Mouse (Mus musculus): ENCODE measurements at regions not wholly inside any gene's neighbourhood (a gene's known extent, or its start where the extent isn't known, plus 50 kb on each side); places are given as distances from the start of the nearest gene placed in this dataset.

DNA sequence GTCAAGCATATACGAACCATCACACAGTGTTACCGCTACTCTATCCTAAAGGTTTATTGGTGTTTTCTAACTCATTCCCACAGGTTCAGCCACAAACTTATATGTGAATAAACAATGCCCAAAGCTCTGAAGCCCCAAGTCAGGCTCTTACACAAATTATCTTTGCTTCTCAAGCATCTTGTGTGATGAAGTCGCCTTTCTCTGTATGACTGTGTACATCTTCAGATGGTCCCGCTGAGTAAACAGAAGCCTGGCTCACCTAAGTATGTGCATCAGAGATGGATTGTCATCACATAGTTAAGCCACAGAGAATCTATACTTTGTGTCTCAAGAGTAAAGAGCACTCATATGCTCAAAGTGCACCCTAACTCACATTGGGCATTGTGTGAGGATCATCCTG, 462.3 kb upstream of the Adamts16 start:
- Histone ChIP-seq H3K9me3 (replicated peaks; ENCODE audit: control insufficient read depth, low read length) (no peaks in the 10 kb centered on the region), H3K9ac (ENCODE audit: low read depth, low read length) (no peak overlapping the region), H3K27me3 (ENCODE audit: control insufficient read depth, insufficient read depth, low read depth, low read length) (no peaks in the 10 kb centered on the region), H3K4me2 (ENCODE audit: low read depth, low read length) (no peak overlapping the region), H3K27ac (ENCODE audit: low read length) (no peak overlapping the region), H3K4me3 (ENCODE audit: low read depth, low read length) (no peak overlapping the region), H3K36me3 (ENCODE audit: control insufficient read depth, insufficient read depth) (no peaks in the 10 kb centered on the region), H3K4me1 (ENCODE audit: control insufficient read depth, low read depth, low read length) (no peaks in the 10 kb centered on the region)
- ATAC-seq (ENCODE audit: low read depth), result no peak
- WGBS (ENCODE audit: insufficient replicate concordance), result 72% methylated on average over 4 of the region's 4 CpGs

DNA sequence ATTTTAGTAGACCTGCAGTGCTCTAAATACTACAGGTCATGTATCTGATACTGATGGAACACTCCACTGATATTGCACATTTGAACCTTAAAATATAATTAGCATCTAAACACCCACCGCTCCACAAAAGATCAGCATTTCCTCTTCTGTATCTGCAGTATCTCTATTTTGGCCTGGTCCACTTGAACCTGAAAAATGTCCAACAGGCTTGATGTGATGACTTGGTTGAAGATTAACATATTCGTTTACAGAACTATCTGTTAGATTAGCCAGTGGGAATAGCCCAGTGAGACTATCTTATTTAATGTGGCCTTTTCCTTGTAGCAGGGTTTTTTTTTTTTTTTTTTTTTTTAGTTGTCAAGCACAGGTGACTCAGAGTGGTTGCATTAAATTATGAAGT, 434.4 kb upstream of the Adamts16 start:
- WGBS (ENCODE audit: insufficient replicate concordance), result 55% methylated on average over 2 of the region's 2 CpGs
- no peaks in the 10 kb centered on the region for H3K4me1 ChIP-seq (ENCODE audit: control insufficient read depth, low read depth, low read length)
- H3K27me3 ChIP-seq (ENCODE audit: control insufficient read depth, insufficient read depth, low read depth, low read length), result no peaks in the 10 kb centered on the region
- H3K4me3 ChIP-seq (ENCODE audit: low read depth, low read length), result no peak overlapping the region
- no peaks in the 10 kb centered on the region for H3K36me3 ChIP-seq (ENCODE audit: control insufficient read depth, insufficient read depth)
- no peak overlapping the region for H3K9ac ChIP-seq (ENCODE audit: low read depth, low read length)
- H3K27ac ChIP-seq (ENCODE audit: low read length), result no peak overlapping the region
- H3K4me2 ChIP-seq (ENCODE audit: low read depth, low read length), result no peak overlapping the region
- no peak for ATAC-seq (ENCODE audit: low read depth)
- no peaks in the 10 kb centered on the region for H3K9me3 ChIP-seq (replicated peaks; ENCODE audit: control insufficient read depth, low read length)

DNA sequence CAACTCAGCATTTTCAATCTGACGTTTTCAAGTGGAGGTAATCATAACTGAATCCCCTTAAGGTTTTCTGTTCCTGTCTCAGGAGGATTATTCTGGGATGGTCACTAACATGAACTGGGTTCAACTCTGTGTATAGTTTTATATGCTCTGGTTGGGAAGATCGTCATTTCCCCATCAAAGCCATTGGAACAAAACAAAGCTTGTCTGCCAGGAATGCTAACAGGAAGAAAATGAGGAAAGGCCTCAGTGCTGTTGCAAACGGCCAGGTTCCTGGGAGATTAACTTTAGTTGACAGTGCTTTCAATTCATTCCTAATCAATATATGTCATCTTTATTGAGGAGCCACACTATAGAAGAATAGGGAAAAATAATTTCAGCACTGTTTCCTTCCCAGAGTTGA, 432.5 kb upstream of the Adamts16 start:
- no peak for ATAC-seq (ENCODE audit: low read depth)
- WGBS (ENCODE audit: insufficient replicate concordance), result 35% methylated on average over 3 of the region's 3 CpGs

DNA sequence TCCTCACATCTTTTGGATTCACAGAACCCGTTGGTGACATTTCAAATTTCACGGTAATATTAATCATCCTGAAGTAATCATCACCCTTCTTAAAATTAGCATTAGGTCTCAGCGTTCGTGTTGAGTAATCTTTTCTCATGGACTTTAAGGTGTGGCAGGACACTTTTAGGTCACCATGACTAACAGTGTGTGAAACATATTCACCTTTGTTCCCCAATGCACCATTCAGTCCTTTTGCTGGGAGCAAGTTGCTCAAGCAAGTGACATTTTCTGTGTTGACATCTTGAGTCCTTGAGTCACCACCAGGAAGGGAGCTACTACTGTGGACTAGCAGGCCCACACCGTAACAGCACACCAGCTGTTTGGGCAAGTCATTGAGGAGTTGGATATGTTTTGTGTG, 431.9 kb upstream of the Adamts16 start:
- H3K27me3 ChIP-seq (ENCODE audit: control insufficient read depth, insufficient read depth, low read depth, low read length), result no peaks in the 10 kb centered on the region
- ATAC-seq (ENCODE audit: low read depth), result no peak

More for the DNA sequence above, 432.5 kb upstream of the Adamts16 start:
- Histone ChIP-seq H3K4me2 (ENCODE audit: low read depth, low read length) (no peak overlapping the region), H3K36me3 (ENCODE audit: control insufficient read depth, insufficient read depth) (no peaks in the 10 kb centered on the region), H3K27ac (ENCODE audit: low read length) (no peak overlapping the region), H3K4me1 (ENCODE audit: control insufficient read depth, low read depth, low read length) (no peaks in the 10 kb centered on the region), H3K27me3 (ENCODE audit: control insufficient read depth, insufficient read depth, low read depth, low read length) (no peaks in the 10 kb centered on the region), H3K9ac (ENCODE audit: low read depth, low read length) (no peak overlapping the region), H3K9me3 (replicated peaks; ENCODE audit: control insufficient read depth, low read length) (no peaks in the 10 kb centered on the region), H3K4me3 (ENCODE audit: low read depth, low read length) (no peak overlapping the region)

DNA sequence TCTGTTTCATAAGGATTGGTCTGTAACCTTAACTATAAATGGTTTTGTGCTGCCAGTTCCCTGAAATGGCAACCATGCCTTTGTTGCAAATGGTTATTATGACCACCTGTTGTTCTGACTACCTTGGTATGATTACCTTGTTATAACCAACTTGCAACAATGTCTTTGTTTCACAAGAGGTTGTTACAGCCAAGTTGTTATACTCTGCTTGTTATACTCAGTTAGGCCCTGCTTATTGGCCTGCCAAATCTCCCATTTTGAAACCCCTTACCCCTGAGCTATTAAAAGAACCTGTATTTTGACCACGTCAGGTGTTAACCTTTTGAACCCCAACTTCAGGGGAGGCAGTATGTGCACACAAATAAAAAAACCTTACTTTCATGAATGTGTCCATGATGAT, 431.5 kb upstream of the Adamts16 start:
- ATAC-seq (ENCODE audit: low read depth), result no peak
- 29% methylated on average over 1 of the region's 1 CpGs for WGBS (ENCODE audit: insufficient replicate concordance)
- Histone ChIP-seq H3K36me3 (ENCODE audit: control insufficient read depth, insufficient read depth) (no peaks in the 10 kb centered on the region), H3K4me3 (ENCODE audit: low read depth, low read length) (no peak overlapping the region), H3K4me2 (ENCODE audit: low read depth, low read length) (no peak overlapping the region), H3K9me3 (replicated peaks; ENCODE audit: control insufficient read depth, low read length) (no peaks in the 10 kb centered on the region), H3K27ac (ENCODE audit: low read length) (no peak overlapping the region), H3K4me1 (ENCODE audit: control insufficient read depth, low read depth, low read length) (no peaks in the 10 kb centered on the region), H3K27me3 (ENCODE audit: control insufficient read depth, insufficient read depth, low read depth, low read length) (no peaks in the 10 kb centered on the region), H3K9ac (ENCODE audit: low read depth, low read length) (no peak overlapping the region)

More for the DNA sequence above, 431.9 kb upstream of the Adamts16 start:
- no peak overlapping the region for H3K27ac ChIP-seq (ENCODE audit: low read length)
- no peaks in the 10 kb centered on the region for H3K4me1 ChIP-seq (ENCODE audit: control insufficient read depth, low read depth, low read length)
- H3K4me2 ChIP-seq (ENCODE audit: low read depth, low read length), result no peak overlapping the region
- no peak overlapping the region for H3K4me3 ChIP-seq (ENCODE audit: low read depth, low read length)
- H3K36me3 ChIP-seq (ENCODE audit: control insufficient read depth, insufficient read depth), result no peaks in the 10 kb centered on the region
- 73% methylated on average over 5 of the region's 5 CpGs for WGBS (ENCODE audit: insufficient replicate concordance)
- no peak overlapping the region for H3K9ac ChIP-seq (ENCODE audit: low read depth, low read length)
- H3K9me3 ChIP-seq (replicated peaks; ENCODE audit: control insufficient read depth, low read length), result no peaks in the 10 kb centered on the region

DNA sequence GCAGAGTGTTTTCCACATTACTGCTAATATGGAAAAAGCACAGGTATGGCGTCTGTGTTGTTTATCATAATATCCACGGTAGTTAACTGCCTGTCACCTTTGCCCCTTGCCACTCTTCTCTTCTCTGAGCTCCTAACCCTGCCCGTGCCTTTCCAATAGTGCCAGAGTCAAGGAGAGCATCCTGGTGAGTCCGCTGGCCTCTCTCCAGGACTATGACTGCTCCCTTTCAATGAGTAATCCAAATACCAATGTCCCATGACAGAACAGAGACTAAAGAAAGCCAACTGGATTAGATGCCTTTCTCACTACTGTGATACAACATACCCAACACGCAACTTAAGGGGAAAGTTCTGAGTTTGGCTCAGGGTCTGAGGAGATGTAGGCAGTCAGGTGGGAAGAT, 430.8 kb upstream of the Adamts16 start:
- Histone ChIP-seq H3K4me3 (ENCODE audit: low read depth, low read length) (no peak overlapping the region), H3K9ac (ENCODE audit: low read depth, low read length) (no peak overlapping the region), H3K4me1 (ENCODE audit: control insufficient read depth, low read depth, low read length) (no peaks in the 10 kb centered on the region), H3K36me3 (ENCODE audit: control insufficient read depth, insufficient read depth) (no peaks in the 10 kb centered on the region), H3K9me3 (replicated peaks; ENCODE audit: control insufficient read depth, low read length) (no peaks in the 10 kb centered on the region), H3K27ac (ENCODE audit: low read length) (no peak overlapping the region), H3K27me3 (ENCODE audit: control insufficient read depth, insufficient read depth, low read depth, low read length) (no peaks in the 10 kb centered on the region), H3K4me2 (ENCODE audit: low read depth, low read length) (no peak overlapping the region)
- no peak for ATAC-seq (ENCODE audit: low read depth)
- WGBS (ENCODE audit: insufficient replicate concordance), result 47% methylated on average over 5 of the region's 5 CpGs

DNA sequence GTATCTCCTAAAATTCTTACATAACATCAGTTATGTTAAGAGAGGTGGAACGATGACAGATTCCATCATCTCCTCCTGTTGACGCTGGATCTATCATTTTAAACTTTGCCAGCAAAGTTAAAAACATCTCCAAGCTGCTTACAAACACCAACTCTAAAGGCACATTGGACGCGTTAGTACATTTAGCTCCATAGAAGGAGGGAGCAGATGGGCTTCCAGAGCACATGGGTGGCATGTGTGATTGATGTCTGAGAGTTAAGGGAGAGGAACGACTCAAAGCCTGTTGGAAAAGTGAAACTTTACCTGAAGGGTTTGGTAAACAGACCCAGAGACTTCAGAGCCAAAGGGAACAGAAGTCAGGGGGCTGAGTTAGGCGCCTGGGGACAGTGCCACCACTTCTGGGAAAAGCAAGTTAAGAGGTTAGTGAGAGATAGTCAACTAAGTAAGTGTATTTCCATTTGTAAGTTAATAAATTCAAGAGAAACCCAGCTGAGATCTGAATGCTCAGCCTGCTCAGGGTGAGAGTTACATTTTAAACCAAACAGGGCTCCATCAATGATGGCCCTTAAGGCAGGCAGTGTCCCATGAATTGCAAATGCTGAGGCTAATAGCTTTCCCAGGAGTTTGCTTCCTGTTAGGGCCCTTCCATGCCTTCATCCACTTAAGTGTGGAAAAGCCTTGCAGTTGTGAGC, 430.3 kb upstream of the Adamts16 start:
- no peak for ATAC-seq (ENCODE audit: low read depth)
- Histone ChIP-seq H3K9ac (ENCODE audit: low read depth, low read length) (no peak overlapping the region), H3K4me1 (ENCODE audit: control insufficient read depth, low read depth, low read length) (no peaks in the 10 kb centered on the region), H3K9me3 (replicated peaks; ENCODE audit: control insufficient read depth, low read length) (no peaks in the 10 kb centered on the region), H3K27me3 (ENCODE audit: control insufficient read depth, insufficient read depth, low read depth, low read length) (no peaks in the 10 kb centered on the region), H3K27ac (ENCODE audit: low read length) (no peak overlapping the region), H3K36me3 (ENCODE audit: control insufficient read depth, insufficient read depth) (no peaks in the 10 kb centered on the region), H3K4me3 (ENCODE audit: low read depth, low read length) (no peak overlapping the region), H3K4me2 (ENCODE audit: low read depth, low read length) (no peak overlapping the region)
- 51% methylated on average over 6 of the region's 6 CpGs for WGBS (ENCODE audit: insufficient replicate concordance)

DNA sequence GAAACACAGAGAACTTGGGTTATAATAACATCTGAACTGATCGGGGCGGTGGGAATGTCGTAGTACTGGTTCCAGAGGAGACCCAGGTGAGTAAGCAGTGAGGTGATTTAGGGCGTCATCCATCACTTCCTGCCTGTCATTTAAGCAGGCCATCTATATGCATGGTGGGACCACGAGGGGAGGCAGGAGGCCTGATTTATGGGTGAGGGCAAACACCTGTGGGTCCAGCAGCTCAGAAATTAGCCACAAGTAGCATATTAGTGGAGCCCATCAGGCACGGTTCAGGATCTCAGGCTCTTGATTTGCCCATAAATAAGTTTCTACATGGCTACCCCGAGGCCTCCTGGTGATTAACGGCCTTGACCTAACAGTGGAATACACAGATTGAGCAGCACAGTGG, 428.8 kb upstream of the Adamts16 start:
- WGBS (ENCODE audit: insufficient replicate concordance), result 61% methylated on average over 8 of the region's 8 CpGs
- no peak overlapping the region for H3K4me2 ChIP-seq (ENCODE audit: low read depth, low read length)
- ATAC-seq (ENCODE audit: low read depth), result no peak

DNA sequence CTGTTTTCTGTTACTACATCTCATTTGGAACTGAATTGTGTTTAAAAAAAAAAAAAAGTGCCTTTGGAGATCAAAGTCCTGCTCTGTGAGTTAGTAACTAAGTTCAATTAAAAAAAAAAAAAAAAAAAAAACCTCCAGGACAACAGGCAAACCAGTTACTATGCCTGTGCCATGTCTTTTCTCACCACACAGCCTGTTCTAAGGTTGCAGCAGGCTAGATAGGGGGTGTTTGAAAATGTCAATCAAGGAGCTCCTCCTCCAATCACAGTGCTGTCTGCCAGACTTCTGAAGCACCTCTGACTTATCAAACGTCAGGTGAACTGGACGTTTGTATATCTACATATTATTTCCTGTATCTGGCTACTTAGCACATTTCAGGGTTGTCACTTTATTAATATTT, 427.9 kb upstream of the Adamts16 start:
- no peaks in the 10 kb centered on the region for H3K9me3 ChIP-seq (replicated peaks; ENCODE audit: control insufficient read depth, low read length)
- WGBS (ENCODE audit: insufficient replicate concordance), result 48% methylated on average over 2 of the region's 2 CpGs
- H3K27ac ChIP-seq (ENCODE audit: low read length), result no peak overlapping the region
- no peaks in the 10 kb centered on the region for H3K36me3 ChIP-seq (ENCODE audit: control insufficient read depth, insufficient read depth)
- no peak overlapping the region for H3K4me3 ChIP-seq (ENCODE audit: low read depth, low read length)
- no peaks in the 10 kb centered on the region for H3K4me1 ChIP-seq (ENCODE audit: control insufficient read depth, low read depth, low read length)
- H3K9ac ChIP-seq (ENCODE audit: low read depth, low read length), result no peak overlapping the region
- H3K27me3 ChIP-seq (ENCODE audit: control insufficient read depth, insufficient read depth, low read depth, low read length), result no peaks in the 10 kb centered on the region
- ATAC-seq (ENCODE audit: low read depth), result no peak
- no peak overlapping the region for H3K4me2 ChIP-seq (ENCODE audit: low read depth, low read length)

More for the DNA sequence above, 428.8 kb upstream of the Adamts16 start:
- no peak overlapping the region for H3K4me3 ChIP-seq (ENCODE audit: low read depth, low read length)
- H3K27ac ChIP-seq (ENCODE audit: low read length), result no peak overlapping the region
- no peaks in the 10 kb centered on the region for H3K4me1 ChIP-seq (ENCODE audit: control insufficient read depth, low read depth, low read length)
- H3K36me3 ChIP-seq (ENCODE audit: control insufficient read depth, insufficient read depth), result no peaks in the 10 kb centered on the region
- no peaks in the 10 kb centered on the region for H3K9me3 ChIP-seq (replicated peaks; ENCODE audit: control insufficient read depth, low read length)
- H3K9ac ChIP-seq (ENCODE audit: low read depth, low read length), result no peak overlapping the region
- no peaks in the 10 kb centered on the region for H3K27me3 ChIP-seq (ENCODE audit: control insufficient read depth, insufficient read depth, low read depth, low read length)
